Mouse (Mus musculus) intestine, embryonic 14.5 days (tissue): ENCODE measurements at regions not wholly inside any gene's neighbourhood (a gene's known extent, or its start where the extent isn't known, plus 50 kb on each side); places are given as distances from the start of the nearest gene placed in this dataset.

Experiments used
- ATAC-seq: fragments of 200-750 bp; cut with Nextera tagmentation; replicated peaks from 2 replicates; pipeline ENCODE4 v1.8.0; 2017; ENCODE audit warnings: low read depth, moderate number of reproducible peaks, moderate TSS enrichment, moderate library complexity; ENCODE audit not compliant: low FRiP score, low TSS enrichment
- DNase-seq: peaks from one replicate; pipeline ENCODE4 v3.0.0-alpha.2; 2018; ENCODE audit warnings: low spot score
- H3K27ac ChIP-seq: fragments of 300-500 bp; sonication (generic); 2 replicates; pipeline ENCODE4 v1.5.1; 2014; ENCODE audit warnings: low read depth, mild to moderate bottlenecking, control low read depth
- H3K27me3 ChIP-seq: fragments of 300-500 bp; sonication (generic); replicated peaks from 2 replicates; pipeline ENCODE4 v1.6.1; 2014; ENCODE audit warnings: low read length, control low read depth; ENCODE audit not compliant: control insufficient read depth, insufficient read depth
- H3K36me3 ChIP-seq: fragments of 300-500 bp; sonication (generic); 2 replicates; pipeline ENCODE4 v1.6.1; 2014; ENCODE audit warnings: low read length, control low read depth; ENCODE audit not compliant: control insufficient read depth, insufficient read depth
- H3K4me1 ChIP-seq: fragments of 300-500 bp; sonication (generic); replicated peaks from 2 replicates; pipeline ENCODE4 v1.6.1; 2014; ENCODE audit warnings: low read length, control low read depth, mixed read lengths; ENCODE audit not compliant: control insufficient read depth, insufficient read depth
- H3K4me2 ChIP-seq: fragments of 300-500 bp; sonication (generic); 2 replicates; pipeline ENCODE4 v1.6.1; 2014; ENCODE audit warnings: low read length
- H3K4me3 ChIP-seq: fragments of 300-500 bp; sonication (generic); 2 replicates; pipeline ENCODE4 v1.5.1; 2014; ENCODE audit warnings: low read depth, low read length, control low read depth, mixed read lengths
- H3K9ac ChIP-seq: fragments of 300-500 bp; sonication (generic); 2 replicates; pipeline ENCODE4 v1.6.1; 2014; ENCODE audit warnings: mild to moderate bottlenecking, low read length
- H3K9me3 ChIP-seq: fragments of 300-500 bp; sonication (generic); 2 replicates; pipeline ENCODE4 v1.6.1; 2016; ENCODE audit warnings: low read length, control low read depth; ENCODE audit not compliant: control insufficient read depth
- whole genome bisulfite sequencing: fragments of 180-500 bp; shearing (Covaris S2); extraction: QIAGEN DNeasy Blood & Tissue Kit; methylation state at CpG from one replicate; pipeline ENCODE4 v1.1.7; 2014; 5-methylcytosine and 5-hydroxymethylcytosine counted together

GRCm38 (mm10) chr9:120850092-120850491 lies 78.9 kb upstream of the Ctnnb1 start:
- 69% methylated on average over 5 of the region's 5 CpGs for WGBS
- DNase-seq = no peak
- H3K9me3 ChIP-seq = no peaks in the 10 kb centered on the region

GRCm38 (mm10) chr9:120851914-120852313 lies 77.1 kb upstream of the Ctnnb1 start:
- 83% methylated on average over 5 of the region's 5 CpGs for WGBS
- Histone ChIP-seq H3K9me3 (no peaks in the 10 kb centered on the region), H3K27ac (no peak overlapping the region), H3K9ac (no peak overlapping the region), H3K4me2 (no peak overlapping the region), H3K36me3 (no peaks in the 10 kb centered on the region), H3K4me3 (no peak overlapping the region), H3K27me3 (no peaks in the 10 kb centered on the region), H3K4me1 (no peaks in the 10 kb centered on the region)
- ATAC-seq = no peak
- DNase-seq = no peak

More at GRCm38 (mm10) chr9:120850092-120850491, 78.9 kb upstream of the Ctnnb1 start:
- Histone ChIP-seq H3K4me3 (no peak overlapping the region), H3K4me2 (no peak overlapping the region), H3K9ac (no peak overlapping the region), H3K36me3 (no peaks in the 10 kb centered on the region), H3K4me1 (no peaks in the 10 kb centered on the region), H3K27ac (no peak overlapping the region), H3K27me3 (no peaks in the 10 kb centered on the region)
- ATAC-seq = no peak

- no peak for ATAC-seq
- Histone ChIP-seq H3K27ac (no peak overlapping the region), H3K9me3 (no peaks in the 10 kb centered on the region), H3K27me3 (no peaks in the 10 kb centered on the region), H3K4me3 (no peak overlapping the region), H3K36me3 (no peaks in the 10 kb centered on the region), H3K4me1 (no peaks in the 10 kb centered on the region), H3K9ac (no peak overlapping the region), H3K4me2 (no peak overlapping the region)
- DNase-seq = no peak
- WGBS = 72% methylated on average over 6 of the region's 6 CpGs
These were observed 76.4 kb upstream of the Ctnnb1 start for GRCm38 (mm10) chr9:120852572-120852971.

GRCm38 (mm10) chr9:120853032-120853597 lies 75.9 kb upstream of the Ctnnb1 start:
- DNase-seq (no peak), ATAC-seq (no peak)
- H3K36me3 ChIP-seq = no peaks in the 10 kb centered on the region
- H3K9me3 ChIP-seq = no peaks in the 10 kb centered on the region
- no peak overlapping the region for H3K27ac ChIP-seq
- H3K4me2 ChIP-seq = no peak overlapping the region
- no peak overlapping the region for H3K9ac ChIP-seq
- H3K4me1 ChIP-seq = no peaks in the 10 kb centered on the region
- no peaks in the 10 kb centered on the region for H3K27me3 ChIP-seq
- 84% methylated on average over 8 of the region's 8 CpGs for WGBS
- no peak overlapping the region for H3K4me3 ChIP-seq

GRCm38 (mm10) chr9:120854351-120854750 lies 74.7 kb upstream of the Ctnnb1 start:
- no peaks in the 10 kb centered on the region for H3K4me1 ChIP-seq
- no peaks in the 10 kb centered on the region for H3K9me3 ChIP-seq
- H3K36me3 ChIP-seq = no peaks in the 10 kb centered on the region
- ATAC-seq = no peak
- H3K27me3 ChIP-seq = no peaks in the 10 kb centered on the region
- DNase-seq = no peak
- no peak overlapping the region for H3K9ac ChIP-seq
- WGBS = 81% methylated on average over 7 of the region's 7 CpGs
- H3K4me2 ChIP-seq = no peak overlapping the region
- no peak overlapping the region for H3K27ac ChIP-seq
- no peak overlapping the region for H3K4me3 ChIP-seq

GRCm38 (mm10) chr9:120855293-120856050 lies 73.5 kb upstream of the Ctnnb1 start:
- ATAC-seq (no peak), DNase-seq (no peak)
- H3K4me2 ChIP-seq = no peak overlapping the region

GRCm38 (mm10) chr9:120857849-120858510 lies 71.0 kb upstream of the Ctnnb1 start:
- Histone ChIP-seq H3K9me3 (no peaks in the 10 kb centered on the region), H3K4me3 (no peak overlapping the region), H3K4me1 (peaks cover 5% of the 10 kb centered on the region; the same call in 1 of the 2 replicates), H3K27me3 (no peaks in the 10 kb centered on the region), H3K4me2 (no peak overlapping the region), H3K9ac (no peak overlapping the region), H3K36me3 (no peaks in the 10 kb centered on the region), H3K27ac (no peak overlapping the region)
- WGBS = 91% methylated on average over 6 of the region's 6 CpGs
- no peak for DNase-seq
- ATAC-seq = no peak

More at GRCm38 (mm10) chr9:120855293-120856050, 73.5 kb upstream of the Ctnnb1 start:
- H3K27me3 ChIP-seq = no peaks in the 10 kb centered on the region
- no peaks in the 10 kb centered on the region for H3K36me3 ChIP-seq
- no peak overlapping the region for H3K27ac ChIP-seq
- 56% methylated on average over 3 of the region's 3 CpGs for WGBS
- no peaks in the 10 kb centered on the region for H3K9me3 ChIP-seq
- no peaks in the 10 kb centered on the region for H3K4me1 ChIP-seq
- H3K9ac ChIP-seq = no peak overlapping the region
- no peak overlapping the region for H3K4me3 ChIP-seq

GRCm38 (mm10) chr9:120860969-120861595 lies 67.9 kb upstream of the Ctnnb1 start:
- H3K27me3 ChIP-seq = no peaks in the 10 kb centered on the region
- no peak overlapping the region for H3K4me2 ChIP-seq
- DNase-seq = no peak
- no peak overlapping the region for H3K27ac ChIP-seq
- H3K9ac ChIP-seq = no peak overlapping the region
- H3K36me3 ChIP-seq = no peaks in the 10 kb centered on the region
- H3K4me3 ChIP-seq = no peak overlapping the region
- no peaks in the 10 kb centered on the region for H3K9me3 ChIP-seq
- 72% methylated on average over 8 of the region's 8 CpGs for WGBS
- H3K4me1 ChIP-seq = peaks cover 5% of the 10 kb centered on the region; the same call in 1 of the 2 replicates
- no peak for ATAC-seq
